Mouse (Mus musculus) central nervous system, embryonic 14 days (tissue): ENCODE results near the gene Abhd12. TPM values are rescaled to one million over a fixed set of nuclear protein-coding genes. Genes with fewer than 3 reads are reported as not detected.

ENCODE experiments used
- polyA plus RNA-seq: library from polyadenylated mRNA; depleted of rRNA; stranded (reverse); fragments of >200 nt; gene quantifications from 2 replicates; pipeline ENCODE4 v1.2.3, GENCODE M21; 2012; rRNA removed

Abhd12 gene
- 60.9 and 62.6 TPM in 2 replicates for polyA plus RNA-seq

GRCm38 (mm10) chr2:150904272-150904935 is at the start of gene Abhd12:
Abhd12 (minus strand) TSS chr2:150904741.

GRCm38 (mm10) chr2:150904936-150905450 is 452 bp upstream of the Abhd12 start, which contains the start of gene Gins1:
Gins1 (plus strand) TSS chr2:150905400.

GRCm38 (mm10) chr2:150786251-150787180 is 118.0 kb downstream of the Abhd12 start, which contains the start of gene Pygb:
Pygb (plus strand) TSS chr2:150786735.

Other genes starting within 250 kb of the Abhd12 start
- 18.6 and 25.1 TPM in 2 replicates for gene Acss1, start 236.2 kb downstream of the Abhd12 start, polyA plus RNA-seq
- 0.05 and 0.10 TPM in 2 replicates for gene Vsx1, start 215.4 kb downstream of the Abhd12 start, polyA plus RNA-seq
- gene Entpd6, start 155.7 kb downstream of the Abhd12 start, polyA plus RNA-seq = 44.4 and 48.1 TPM in 2 replicates
- gene Pygb, start 118.0 kb downstream of the Abhd12 start, polyA plus RNA-seq = 63.7 and 69.0 TPM in 2 replicates
- 24.8 and 32.3 TPM in 2 replicates for gene Gins1, start 659 bp upstream of the Abhd12 start, polyA plus RNA-seq
- 16.0 and 23.5 TPM in 2 replicates for gene Ninl, start 134.6 kb upstream of the Abhd12 start, polyA plus RNA-seq
- gene Nanp, start 134.7 kb upstream of the Abhd12 start, polyA plus RNA-seq = 12.6 and 14.1 TPM in 2 replicates
- not detected in 2 replicates for gene Gm14151, start 187.6 kb upstream of the Abhd12 start, polyA plus RNA-seq
- not detected in 2 replicates for gene Gm14147, start 193.5 kb upstream of the Abhd12 start, polyA plus RNA-seq